Mouse (Mus musculus): ENCODE results near the gene Cfap74.
"Not testable (repeated sequence)": the region's sequence is repeated elsewhere in the genome, so short reads cannot be mapped to it uniquely, and the experiment has no call there.

Gene Cfap74

GRCm38 (mm10) chr4:155397511-155398221 is 11.3 kb upstream of the Cfap74 start, which contains the start of gene Gabrd:
Gene Gabrd (minus strand): TSS chr4:155398112.
- in situ Hi-C loops (cut with MboI; ENCODE audit: low pct_unique_long_range_greater_than_20kb in 1 of 2, low sequenced_read_pairs in 2 of 2, unreplicated experiment in 1 of 2), result no loop called here

GRCm38 (mm10) chr4:155398222-155398540 is 10.8 kb upstream of the Cfap74 start:
- in situ Hi-C loops (cut with MboI; ENCODE audit: low pct_unique_long_range_greater_than_20kb in 1 of 2, low sequenced_read_pairs in 2 of 2, unreplicated experiment in 1 of 2), result no loop called here

- in situ Hi-C loops (cut with MboI; ENCODE audit: low pct_unique_long_range_greater_than_20kb in 1 of 2, low sequenced_read_pairs in 2 of 2, unreplicated experiment in 1 of 2), result no loop called here
Observed at GRCm38 (mm10) chr4:155401121-155401520, 7.9 kb upstream of the Cfap74 start.

- in situ Hi-C loops (cut with MboI; ENCODE audit: low pct_unique_long_range_greater_than_20kb in 1 of 2, low sequenced_read_pairs in 2 of 2, unreplicated experiment in 1 of 2), result no loop called here
Observed at GRCm38 (mm10) chr4:155402489-155402888, 6.5 kb upstream of the Cfap74 start.

GRCm38 (mm10) chr4:155408695-155409057 is 314 bp upstream of the Cfap74 start:
- in situ Hi-C loops (cut with MboI; ENCODE audit: low pct_unique_long_range_greater_than_20kb in 1 of 2, low sequenced_read_pairs in 2 of 2, unreplicated experiment in 1 of 2), result no loop called here

- in situ Hi-C loops (cut with MboI; ENCODE audit: low pct_unique_long_range_greater_than_20kb in 1 of 2, low sequenced_read_pairs in 2 of 2, unreplicated experiment in 1 of 2), result no loop called here
Observed at GRCm38 (mm10) chr4:155412124-155412523, 3.1 kb downstream of the Cfap74 start.

- in situ Hi-C loops (cut with MboI; ENCODE audit: low pct_unique_long_range_greater_than_20kb in 1 of 2, low sequenced_read_pairs in 2 of 2, unreplicated experiment in 1 of 2), result no loop called here
Observed at GRCm38 (mm10) chr4:155413641-155414335, 4.8 kb downstream of the Cfap74 start.

GRCm38 (mm10) chr4:155414656-155415235 is 5.8 kb downstream of the Cfap74 start:
- in situ Hi-C loops (cut with MboI; ENCODE audit: low pct_unique_long_range_greater_than_20kb in 1 of 2, low sequenced_read_pairs in 2 of 2, unreplicated experiment in 1 of 2), result no loop called here

- in situ Hi-C loops (cut with MboI; ENCODE audit: low pct_unique_long_range_greater_than_20kb in 1 of 2, low sequenced_read_pairs in 2 of 2, unreplicated experiment in 1 of 2), result no loop called here
Observed at GRCm38 (mm10) chr4:155420137-155420536, 11.1 kb downstream of the Cfap74 start.

- in situ Hi-C loops (cut with MboI; ENCODE audit: low pct_unique_long_range_greater_than_20kb in 1 of 2, low sequenced_read_pairs in 2 of 2, unreplicated experiment in 1 of 2), result not testable (repeated sequence)
Observed at GRCm38 (mm10) chr4:155421412-155422370, 12.7 kb downstream of the Cfap74 start.

- in situ Hi-C loops (cut with MboI; ENCODE audit: low pct_unique_long_range_greater_than_20kb in 1 of 2, low sequenced_read_pairs in 2 of 2, unreplicated experiment in 1 of 2), result no loop called here
Observed at GRCm38 (mm10) chr4:155423988-155424387, 15.0 kb downstream of the Cfap74 start.

- in situ Hi-C loops (cut with MboI; ENCODE audit: low pct_unique_long_range_greater_than_20kb in 1 of 2, low sequenced_read_pairs in 2 of 2, unreplicated experiment in 1 of 2), result no loop called here
Observed at GRCm38 (mm10) chr4:155426272-155426671, 17.3 kb downstream of the Cfap74 start.

GRCm38 (mm10) chr4:155428442-155428841 is 19.5 kb downstream of the Cfap74 start:
- in situ Hi-C loops (cut with MboI; ENCODE audit: low pct_unique_long_range_greater_than_20kb in 1 of 2, low sequenced_read_pairs in 2 of 2, unreplicated experiment in 1 of 2), result no loop called here

GRCm38 (mm10) chr4:155429202-155429601 is 20.2 kb downstream of the Cfap74 start:
- in situ Hi-C loops (cut with MboI; ENCODE audit: low pct_unique_long_range_greater_than_20kb in 1 of 2, low sequenced_read_pairs in 2 of 2, unreplicated experiment in 1 of 2), result no loop called here

GRCm38 (mm10) chr4:155432358-155432757 is 23.4 kb downstream of the Cfap74 start:
- in situ Hi-C loops (cut with MboI; ENCODE audit: low pct_unique_long_range_greater_than_20kb in 1 of 2, low sequenced_read_pairs in 2 of 2, unreplicated experiment in 1 of 2), result no loop called here

GRCm38 (mm10) chr4:155433993-155434392 is 25.0 kb downstream of the Cfap74 start:
- in situ Hi-C loops (cut with MboI; ENCODE audit: low pct_unique_long_range_greater_than_20kb in 1 of 2, low sequenced_read_pairs in 2 of 2, unreplicated experiment in 1 of 2), result no loop called here

- in situ Hi-C loops (cut with MboI; ENCODE audit: low pct_unique_long_range_greater_than_20kb in 1 of 2, low sequenced_read_pairs in 2 of 2, unreplicated experiment in 1 of 2), result no loop called here
Observed at GRCm38 (mm10) chr4:155442808-155443207, 33.8 kb downstream of the Cfap74 start.

GRCm38 (mm10) chr4:155451597-155451996 is 42.6 kb downstream of the Cfap74 start:
- in situ Hi-C loops (cut with MboI; ENCODE audit: low pct_unique_long_range_greater_than_20kb in 1 of 2, low sequenced_read_pairs in 2 of 2, unreplicated experiment in 1 of 2), result no loop called here

- in situ Hi-C loops (cut with MboI; ENCODE audit: low pct_unique_long_range_greater_than_20kb in 1 of 2, low sequenced_read_pairs in 2 of 2, unreplicated experiment in 1 of 2), result no loop called here
Observed at GRCm38 (mm10) chr4:155458575-155458974, 49.6 kb downstream of the Cfap74 start.
